Mouse (Mus musculus) NIH3T3 (cell line): ENCODE data around the gene Tk1.
"Not testable (repeated sequence)": the region's sequence is repeated elsewhere in the genome, so short reads cannot be mapped to it uniquely, and the experiment has no call there.

Experiments used
- DNase-seq: peaks from one replicate; pipeline ENCODE4 v3.0.0-alpha.2; 2012; ENCODE audit warnings: low read depth

Gene Tk1

DNA sequence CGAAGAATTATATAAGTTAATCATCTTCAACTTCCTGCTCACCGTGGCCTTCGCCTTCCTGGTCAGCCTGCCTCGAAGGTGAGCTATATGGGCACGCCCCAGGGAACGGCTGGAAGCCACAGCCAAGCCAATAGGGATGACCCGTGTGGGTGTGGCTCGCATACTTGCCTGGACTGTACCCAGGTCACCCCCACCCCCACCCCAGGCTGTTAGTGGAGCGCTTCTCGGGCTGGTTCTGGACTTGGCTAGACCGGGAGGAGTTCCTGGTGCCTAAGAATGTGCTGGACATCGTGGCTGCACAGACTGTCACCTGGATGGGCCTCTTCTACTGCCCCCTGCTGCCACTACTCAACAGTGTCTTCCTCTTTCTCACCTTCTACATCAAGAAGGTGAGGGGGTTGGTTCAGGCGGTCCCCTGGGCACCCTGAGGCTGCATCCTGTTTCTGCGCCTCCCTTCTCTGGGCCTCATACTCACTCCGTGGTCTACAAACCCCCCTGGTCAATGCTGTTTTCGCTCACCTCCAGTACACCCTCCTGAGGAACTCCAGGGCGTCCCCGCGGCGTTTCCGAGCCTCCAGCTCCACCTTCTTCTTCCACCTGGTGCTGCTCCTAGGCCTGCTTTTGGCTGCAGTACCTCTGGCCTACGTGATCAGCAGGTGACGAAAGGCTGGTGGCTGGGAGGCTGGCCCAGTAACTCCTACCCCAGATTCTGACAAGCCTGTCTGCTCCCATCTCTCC is 35.0 kb downstream of the Tk1 start:
- DNase-seq: no peak

DNA sequence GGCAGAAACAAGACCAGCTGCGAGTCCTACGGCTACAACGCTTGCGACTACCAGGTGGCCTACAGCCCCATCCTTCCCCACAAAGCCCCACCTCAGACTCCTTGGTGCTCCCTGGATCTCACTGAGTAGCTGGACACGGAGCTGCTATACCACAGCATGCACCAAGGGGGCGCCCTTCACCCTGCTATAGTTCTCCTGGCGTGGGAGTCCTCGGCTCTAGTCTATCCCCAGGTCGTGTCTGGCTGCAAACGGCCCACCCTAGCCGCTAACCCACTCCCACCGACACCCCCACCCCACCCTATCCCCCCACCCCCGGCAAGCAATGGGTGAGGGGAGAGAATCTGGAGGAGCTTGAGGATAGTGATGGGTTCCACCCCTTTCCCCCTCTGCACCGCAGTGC is 35.6 kb downstream of the Tk1 start:
- peak; percentile 81 for DNase-seq

DNA sequence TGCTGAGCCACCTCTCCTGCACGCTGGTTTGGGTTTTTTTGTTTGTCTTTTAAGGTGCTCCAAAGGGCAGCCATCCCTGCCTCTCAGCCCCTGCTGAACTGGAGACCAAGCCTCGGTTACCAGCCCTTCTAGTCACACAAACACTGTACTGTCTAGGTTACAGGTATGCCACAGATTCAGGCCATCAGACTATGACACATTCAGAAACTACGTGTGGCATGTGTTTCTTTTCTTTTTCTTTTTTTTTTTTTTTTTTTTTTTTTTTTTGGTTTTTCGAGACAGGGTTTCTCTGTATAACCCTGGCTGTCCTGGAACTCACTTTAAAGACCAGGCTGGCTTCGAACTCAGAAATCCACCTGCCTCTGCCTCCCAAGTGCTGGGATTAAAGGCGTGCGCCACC is 37.4 kb downstream of the Tk1 start:
- not testable (repeated sequence) for DNase-seq

DNA sequence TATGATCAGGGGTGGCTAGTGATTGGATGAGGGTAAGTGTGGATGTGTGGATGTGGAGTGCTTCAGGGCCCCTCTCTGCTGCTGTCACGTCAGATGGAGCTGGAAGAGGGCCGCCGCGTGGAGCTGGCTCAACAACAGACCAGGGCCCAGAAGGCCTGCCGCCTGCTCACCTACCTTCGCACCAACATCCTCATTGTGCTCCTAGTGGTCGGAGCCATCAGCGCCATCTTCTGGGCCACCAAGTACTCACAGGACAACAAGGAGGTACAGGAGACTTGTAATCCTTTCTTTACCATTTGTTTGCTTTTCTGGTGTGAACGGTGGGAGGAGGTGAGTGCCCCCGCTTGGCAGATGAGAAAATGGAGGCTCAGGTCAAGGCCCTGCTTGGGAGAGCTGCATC is 39.6 kb downstream of the Tk1 start:
- DNase-seq: no peak

DNA sequence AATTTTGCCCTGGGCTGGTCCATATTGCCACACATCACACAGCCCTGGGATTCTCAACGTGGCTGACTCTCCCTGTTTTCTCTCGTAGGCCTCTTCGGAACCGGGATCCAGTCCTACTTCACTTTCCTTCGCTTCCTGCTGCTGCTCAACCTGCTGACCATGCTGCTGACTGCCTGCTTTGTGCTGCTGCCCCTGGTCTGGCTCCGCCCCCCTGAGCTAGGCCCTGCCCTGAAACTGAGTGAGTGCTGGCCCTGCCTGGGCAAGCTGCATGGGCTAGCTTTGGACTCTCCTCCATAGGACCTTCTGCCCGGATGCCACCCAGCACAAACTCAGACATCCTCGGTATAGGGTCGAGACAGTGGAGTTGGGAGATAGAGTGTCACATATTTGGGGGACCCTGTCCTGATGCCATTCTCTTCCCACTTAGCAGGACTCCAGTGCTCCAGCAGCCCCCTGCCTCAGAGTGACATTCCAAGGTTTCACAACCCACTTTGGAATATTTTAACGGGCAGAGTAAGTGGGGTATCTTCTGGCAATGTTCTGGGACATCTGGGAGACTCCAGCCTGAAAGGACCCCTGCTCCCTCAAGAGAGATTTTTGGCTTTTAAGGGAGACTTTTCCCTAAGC is 42.1 kb downstream of the Tk1 start:
- no peak for DNase-seq

DNA sequence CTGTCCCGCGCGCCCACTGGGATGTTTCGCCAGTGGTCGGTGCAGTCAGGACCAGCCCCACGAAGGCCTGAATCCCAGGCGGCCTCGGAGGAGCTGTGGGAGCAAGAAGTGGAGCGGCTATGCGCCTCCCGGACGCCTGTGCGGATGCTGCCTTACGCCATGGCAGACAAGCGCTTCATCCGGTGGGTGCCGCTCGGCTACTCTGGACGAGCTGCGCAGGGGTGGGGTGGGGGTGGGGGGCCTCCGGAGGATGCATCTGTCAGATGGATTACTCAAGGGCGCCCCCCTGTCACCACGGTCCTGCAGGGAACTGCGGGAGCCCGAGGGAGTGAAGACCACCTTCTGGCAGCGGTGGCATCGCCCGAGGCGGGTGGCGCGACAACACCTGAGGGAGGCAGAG is 42.8 kb downstream of the Tk1 start:
- DNase-seq: no peak

DNA sequence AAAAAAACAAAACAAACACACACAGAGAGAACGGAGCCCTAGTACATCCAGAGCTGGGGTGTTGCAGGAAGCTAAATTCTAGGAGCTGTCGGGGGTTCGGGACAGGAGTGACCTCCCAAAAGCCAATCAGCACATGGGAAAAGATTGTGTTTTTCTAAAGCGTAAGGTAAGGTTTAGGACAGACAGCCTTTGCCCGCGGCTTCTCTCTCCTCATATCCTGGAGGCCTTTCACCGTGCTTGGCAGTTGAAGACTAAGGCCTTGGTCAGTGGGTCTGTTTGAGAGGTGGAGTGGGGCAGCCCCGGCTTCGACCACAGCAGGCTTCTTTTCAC is 43.2 kb downstream of the Tk1 start:
- DNase-seq: no peak

DNA sequence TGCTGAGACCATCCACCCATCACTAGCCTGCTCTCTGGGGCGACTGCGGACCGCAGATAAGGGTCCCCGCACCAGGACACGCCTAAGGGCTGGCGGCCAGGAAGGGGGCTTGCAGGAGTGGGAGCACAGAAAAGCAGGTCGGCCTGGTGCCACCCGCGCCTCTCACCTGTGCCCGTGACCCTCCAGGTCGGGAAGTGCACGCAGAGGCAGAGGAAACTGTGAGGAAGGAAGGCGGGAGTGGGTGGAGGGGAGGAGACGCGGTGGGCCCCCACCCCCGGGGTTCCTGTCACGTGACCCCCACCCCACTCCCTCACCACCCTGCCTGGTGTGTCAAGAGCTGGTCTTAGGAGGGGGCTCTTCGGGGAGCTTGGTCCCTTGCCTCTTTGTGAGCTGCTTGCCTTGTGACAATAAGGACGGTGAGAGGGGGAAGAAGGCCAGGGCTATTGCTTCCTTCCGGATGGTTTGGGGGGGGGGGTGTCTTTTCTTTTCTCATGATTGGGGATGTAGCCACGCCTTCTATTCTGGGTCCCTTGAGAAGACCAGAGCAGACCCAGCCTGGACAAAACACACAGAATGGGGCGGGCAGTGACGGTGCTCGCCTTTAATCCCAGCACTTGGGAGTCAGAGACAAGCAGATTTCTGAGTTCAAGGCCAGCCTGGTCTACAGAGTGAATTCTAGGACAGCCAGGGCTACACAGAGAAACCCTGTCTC is 43.7 kb downstream of the Tk1 start, which contains the start of the genes Tmc8 and Tmc6:
Gene Tmc8, plus strand, starts transcription at position 84 of the 712 bp plus-strand sequence.
Gene Tmc6, minus strand, starts transcription at position 206 of the 712 bp plus-strand sequence.
- DNase-seq: no peak

DNA sequence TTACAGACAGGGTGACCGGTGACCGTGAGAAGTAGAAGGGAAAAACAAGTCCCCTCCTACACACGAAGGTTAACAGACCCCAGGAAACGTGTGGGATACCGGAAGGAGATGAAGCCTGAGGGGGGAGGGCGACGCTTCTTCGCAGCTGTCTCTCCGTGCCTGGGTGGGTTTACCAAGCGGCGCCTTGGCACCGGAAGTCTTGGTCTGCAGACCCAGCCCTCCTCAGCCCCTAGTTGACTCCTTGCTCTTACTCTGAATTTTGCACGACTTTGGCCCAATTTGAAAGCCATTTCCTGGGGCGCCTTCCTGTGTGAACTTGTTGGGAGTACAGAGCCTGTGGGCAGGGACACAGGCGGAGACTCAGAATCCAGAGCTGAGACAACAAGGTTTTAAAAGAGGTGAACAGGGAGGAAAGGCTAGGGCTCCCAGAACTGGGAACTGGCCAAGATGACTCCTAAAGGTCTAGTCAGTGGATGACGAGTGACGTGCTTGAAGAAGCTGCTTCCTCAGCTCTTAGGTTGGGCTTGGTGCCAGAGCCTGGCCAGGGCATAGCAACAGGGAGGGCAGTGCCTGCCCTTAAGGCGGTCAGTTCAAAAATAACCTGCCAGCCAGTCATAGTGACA is 44.6 kb downstream of the Tk1 start:
- peak; percentile 67 for DNase-seq

DNA sequence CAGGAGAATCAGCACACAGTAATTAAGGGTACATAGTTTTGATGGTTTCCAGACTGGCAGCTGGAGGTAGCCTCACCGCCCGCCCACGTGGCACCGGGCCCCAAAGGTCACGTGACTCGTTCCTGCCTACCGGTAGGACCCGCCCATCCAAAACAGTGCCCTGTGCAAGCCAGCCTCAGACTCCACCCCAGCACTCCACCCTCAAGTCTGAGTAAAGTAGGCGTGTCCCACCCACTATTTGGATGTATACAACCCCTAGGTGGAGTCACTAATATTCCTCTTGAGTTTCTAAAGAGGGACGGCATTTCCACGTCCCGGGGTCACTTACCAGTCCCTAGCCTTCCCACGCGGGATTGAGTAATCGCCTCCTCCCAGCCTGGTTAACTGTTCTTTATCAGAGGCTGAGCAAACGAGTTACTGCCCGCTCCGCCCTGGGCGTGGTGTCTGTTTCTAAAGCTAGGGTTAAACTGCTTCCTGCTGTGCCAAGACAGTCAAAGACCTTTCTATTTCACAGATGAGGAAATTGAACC is 45.2 kb downstream of the Tk1 start:
- DNase-seq: peak; percentile 92

DNA sequence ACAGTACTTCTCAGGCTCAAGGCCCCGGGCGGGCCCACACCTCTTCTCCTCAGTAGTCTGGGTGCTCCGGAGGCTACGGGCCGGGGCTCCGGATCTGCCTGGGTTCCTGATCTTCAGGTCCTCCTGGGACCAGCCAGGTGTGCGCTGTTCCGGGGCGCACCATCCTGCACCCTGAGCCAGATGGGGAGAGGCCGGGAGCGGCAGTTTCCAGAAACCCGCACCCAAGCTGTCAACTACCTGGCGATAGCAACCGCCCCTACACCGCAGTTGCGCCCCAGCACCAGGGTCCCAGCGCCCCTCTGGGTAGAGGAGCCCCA is 45.7 kb downstream of the Tk1 start:
- no peak for DNase-seq

DNA sequence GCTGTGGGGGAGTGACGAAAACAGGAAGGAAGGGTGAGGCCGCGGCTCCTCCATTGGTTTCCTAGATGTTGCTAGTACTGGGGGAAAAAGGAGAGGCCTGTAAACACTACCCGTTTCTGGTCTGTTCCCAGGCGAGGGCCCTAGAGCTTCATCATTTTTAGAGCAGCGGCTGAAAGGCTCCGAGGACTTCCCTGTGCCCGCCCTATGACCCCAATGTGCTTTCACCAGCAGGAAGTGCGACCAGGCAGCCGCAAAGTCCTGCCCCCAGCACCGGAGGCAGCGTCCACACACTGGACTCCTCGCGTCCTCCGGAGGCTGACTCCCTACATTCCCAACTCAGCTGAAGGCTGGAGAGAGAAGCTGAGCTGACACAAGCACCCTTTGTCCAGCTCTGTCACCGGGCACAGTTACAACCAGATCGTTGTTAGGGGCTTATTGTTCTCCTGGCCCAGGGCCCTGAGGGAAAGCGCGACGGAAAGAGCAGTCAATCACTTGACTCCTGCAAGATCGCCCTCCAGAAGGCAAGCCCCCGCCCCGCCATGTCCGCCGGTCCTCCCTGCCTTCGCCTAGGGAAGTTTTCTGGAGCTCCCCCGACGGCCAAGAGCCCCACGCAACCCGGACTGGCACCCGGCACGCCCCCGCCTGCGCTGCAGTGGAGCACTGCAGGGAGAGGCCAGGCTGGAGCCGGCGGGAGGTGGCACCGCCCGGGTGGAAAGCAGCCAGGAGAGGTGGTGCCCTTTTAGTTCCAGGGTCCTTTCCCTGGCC is 46.3 kb downstream of the Tk1 start:
- DNase-seq: peak; percentile 62

DNA sequence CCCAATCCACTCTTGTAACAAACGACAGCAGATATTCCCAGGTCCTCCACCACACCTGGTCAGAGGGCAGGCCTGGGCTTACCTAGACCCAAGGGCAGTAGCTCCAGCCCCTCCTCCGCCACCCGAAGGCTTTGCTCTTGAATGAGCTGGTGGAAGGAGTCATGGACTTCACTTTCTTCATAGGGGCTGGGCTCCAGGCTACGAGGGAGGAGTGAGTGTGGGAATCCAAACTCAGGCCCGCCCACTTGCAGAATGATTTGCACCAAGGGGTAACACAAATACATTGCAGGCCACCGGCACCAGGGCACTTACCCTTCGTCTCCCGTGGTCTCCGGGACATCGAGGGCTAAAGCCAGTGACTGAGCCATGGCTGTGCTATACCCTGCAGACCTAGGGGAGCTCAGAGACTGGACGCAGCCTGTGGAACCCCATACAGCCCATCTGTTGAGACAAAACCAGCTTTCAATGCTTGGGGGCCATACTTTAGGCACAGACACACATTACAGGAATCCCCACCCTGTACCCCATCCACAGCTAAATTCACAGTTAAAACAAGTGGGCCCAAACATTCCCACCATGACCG is 47.0 kb downstream of the Tk1 start:
- peak; percentile 60 for DNase-seq

DNA sequence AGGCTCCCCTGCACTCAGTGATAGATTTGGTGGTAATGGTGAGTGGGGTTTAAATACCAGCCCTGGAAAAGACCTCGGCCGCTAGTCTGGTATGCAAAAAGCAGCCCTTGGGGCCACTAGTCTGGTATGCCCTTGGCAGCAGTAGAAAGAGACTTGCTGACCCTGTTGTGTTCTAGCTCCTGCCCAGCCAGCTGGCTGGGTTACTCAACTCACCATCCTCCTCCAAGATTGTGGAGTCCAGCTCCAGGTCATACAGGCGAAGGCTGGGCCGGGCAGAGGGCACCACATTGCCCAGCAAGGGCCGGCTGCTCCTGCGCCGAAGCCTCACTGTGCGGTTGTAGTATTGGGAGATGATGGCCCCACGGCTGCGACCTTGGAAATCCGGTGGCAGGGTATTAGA is 47.9 kb downstream of the Tk1 start:
- no peak for DNase-seq

DNA sequence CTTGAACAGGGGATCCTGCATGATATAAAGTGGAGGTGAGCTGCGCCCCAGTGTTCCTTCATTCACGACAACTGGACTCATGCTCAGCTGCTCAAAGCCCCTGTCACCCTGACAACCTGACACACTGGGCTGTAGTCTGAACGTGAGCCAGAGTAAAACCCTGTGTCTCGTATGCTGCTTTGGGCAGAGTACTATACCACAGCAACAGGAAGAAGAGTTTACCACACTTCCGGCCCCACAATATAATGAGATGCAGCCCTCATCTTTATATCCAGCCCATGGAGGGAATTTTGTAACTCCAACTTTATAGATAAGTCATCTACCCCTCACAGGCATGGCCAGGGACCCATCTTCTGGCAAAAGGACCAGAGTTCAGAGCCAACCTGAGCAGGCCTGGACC is 48.8 kb downstream of the Tk1 start:
- DNase-seq: no peak

DNA sequence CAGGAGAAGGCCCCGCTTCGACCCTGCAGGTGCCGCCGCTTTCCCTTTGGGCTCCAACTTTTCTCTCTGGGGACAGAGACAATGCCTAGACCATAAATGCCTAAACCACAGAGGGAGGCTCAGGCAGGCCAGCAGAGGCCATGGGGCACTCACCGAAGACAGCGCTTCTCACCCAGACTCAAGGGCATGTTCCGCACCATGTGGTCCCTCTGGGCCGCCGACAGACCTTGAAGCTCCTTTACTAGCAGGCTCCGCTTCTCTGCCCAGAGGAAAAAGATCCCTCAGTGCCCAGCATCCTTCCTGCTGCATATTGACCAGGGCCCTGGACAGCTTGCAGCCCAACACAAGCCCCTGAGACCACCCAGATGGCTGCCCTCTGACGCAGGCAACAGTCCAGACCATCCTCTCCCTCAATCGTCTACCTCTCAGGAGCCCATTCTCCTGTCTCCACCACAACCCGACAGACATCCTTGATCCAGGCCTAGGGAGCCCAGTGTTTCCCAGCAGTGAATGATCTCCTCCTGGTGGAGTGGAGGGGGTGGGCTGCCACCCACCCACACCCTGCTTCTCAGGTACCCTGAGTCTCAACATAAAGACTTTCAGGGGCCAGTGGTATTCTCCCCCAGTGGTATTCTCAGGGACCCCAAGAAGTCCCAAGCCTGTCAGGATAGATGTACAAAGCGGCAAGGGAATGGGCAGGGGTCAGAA is 49.7 kb downstream of the Tk1 start:
- no peak for DNase-seq

DNA sequence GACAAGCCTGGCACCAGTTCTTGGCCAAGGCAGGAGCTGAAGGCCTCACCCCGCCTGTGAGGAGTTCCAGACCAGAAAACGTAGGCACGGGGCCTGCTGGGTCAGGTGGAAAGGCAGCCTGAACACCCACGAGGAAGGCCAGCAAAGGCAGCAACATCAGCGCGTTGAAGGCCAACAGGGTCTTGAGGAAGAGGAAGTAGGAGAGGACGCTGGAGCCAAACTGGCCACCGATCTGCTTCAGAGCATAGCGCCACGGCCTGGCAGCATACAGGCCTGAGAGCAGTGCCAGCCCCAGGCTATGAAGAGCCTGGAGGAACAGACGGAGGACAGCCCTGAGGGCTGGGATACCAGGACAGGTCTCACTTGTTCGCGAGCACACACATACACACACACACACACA is 50.4 kb downstream of the Tk1 start:
- DNase-seq: no peak

DNA sequence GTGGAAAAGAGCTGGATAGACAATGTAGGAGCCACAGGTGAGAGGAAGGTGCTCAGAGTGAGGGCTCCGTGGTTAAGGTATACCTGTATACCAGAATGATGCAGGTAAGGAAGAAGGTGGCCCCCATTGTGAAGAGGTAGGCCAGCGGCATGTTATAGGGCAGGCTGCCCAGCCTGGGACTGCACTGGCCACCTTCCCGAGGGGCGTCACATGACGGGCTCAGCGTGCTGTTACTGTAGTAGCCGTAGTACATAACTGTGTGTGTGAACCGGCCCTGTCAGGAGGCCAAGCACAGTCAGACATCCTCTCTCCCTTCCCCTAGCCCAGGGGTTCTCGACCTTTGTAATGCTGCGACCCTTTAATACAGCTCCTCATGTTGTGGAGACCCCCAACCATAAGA is 51.0 kb downstream of the Tk1 start:
- no peak for DNase-seq

DNA sequence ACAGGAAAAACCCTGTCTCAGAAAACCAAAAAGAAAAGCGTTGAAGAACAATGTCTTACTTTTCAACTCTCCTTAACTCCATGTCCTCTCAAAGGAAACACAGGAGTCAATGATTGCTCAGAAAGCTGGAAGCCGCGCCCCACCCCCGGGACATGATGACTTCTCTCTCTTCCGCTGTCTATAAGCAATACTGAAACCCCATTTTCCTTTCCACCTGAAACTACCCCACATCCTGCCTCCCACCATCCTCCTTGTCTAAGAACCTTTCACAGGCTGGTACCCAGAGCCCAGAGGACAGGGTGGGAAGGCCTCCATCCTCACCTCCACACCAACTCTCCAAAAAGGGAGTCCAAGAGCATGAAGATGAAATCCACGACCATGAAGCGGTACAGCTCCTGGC is 53.5 kb downstream of the Tk1 start:
- no peak for DNase-seq

DNA sequence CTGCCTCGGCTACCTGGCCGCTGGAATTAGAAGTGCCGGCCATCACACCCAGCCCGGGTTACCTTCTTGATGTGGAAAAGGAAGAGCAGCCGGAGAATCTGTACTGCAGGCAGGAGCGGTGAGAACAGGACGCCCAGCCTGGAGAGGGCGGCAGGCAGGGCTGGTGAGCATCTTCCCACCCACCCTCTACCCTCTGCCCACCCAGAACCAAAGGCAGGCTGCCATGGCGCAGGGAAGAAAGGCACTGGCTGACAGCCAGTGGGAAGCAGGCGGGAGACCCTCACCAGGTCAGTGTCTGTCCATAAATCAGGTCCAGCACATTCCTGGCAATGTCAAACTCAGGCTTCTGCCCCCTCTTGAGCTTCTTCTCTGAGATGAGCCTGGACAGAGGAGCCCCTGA is 55.5 kb downstream of the Tk1 start:
- DNase-seq: no peak

DNA sequence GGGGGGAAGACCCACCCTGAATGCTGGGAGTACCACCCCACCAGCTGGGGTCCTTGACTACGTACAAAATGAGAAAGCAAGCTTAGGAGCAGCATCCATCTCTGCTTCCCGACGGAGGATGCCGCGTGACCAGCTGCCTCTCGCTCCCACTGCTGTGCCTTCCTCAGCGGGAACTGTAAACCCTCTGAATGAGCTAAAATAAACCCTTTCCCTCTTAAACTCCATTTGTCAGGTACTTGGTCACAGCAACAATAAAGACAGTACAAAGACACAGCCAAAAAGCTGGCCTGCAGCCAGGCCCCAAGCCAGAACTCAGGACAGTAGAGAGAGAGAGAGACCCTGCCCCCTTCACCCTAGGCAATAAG is 56.2 kb downstream of the Tk1 start:
- no peak for DNase-seq
